Mouse (Mus musculus): ENCODE measurements around the gene Tsc22d4.

- TF ChIP-seq CTCF (IDR thresholded peaks at IDR 0.05; ENCODE audit: control insufficient read depth, insufficient read depth, insufficient read length) = no peak
- no peak for TF ChIP-seq USF1 (IDR thresholded peaks at IDR 0.05; ENCODE audit: low read depth)
- no peak for TF ChIP-seq CEBPB (IDR thresholded peaks at IDR 0.05; ENCODE audit: low read depth)
- no peak for TF ChIP-seq MAX (IDR thresholded peaks at IDR 0.05)
Observed at GRCm38 (mm10) chr5:137781661-137782060, 36.1 kb downstream of the Tsc22d4 start.

All from C2C12 (cell line).